Mouse (Mus musculus): ENCODE data around the gene Pik3r3. TPM values are rescaled to one million over a fixed set of nuclear protein-coding genes. Genes with fewer than 3 reads are reported as not detected.

Gene Pik3r3
- polyA plus RNA-seq, 1 experiment from 2014 or later: 15.5 TPM

GRCm38 (mm10) chr4:116182079-116182478 is 39.3 kb upstream of the Pik3r3 start:
- Histone ChIP-seq H3K27me3 (replicated peaks; ENCODE audit: control insufficient read depth, insufficient read depth, low read length) (no peaks in the 10 kb centered on the region), H3K27ac (replicated peaks; ENCODE audit: low read depth, low read length) (no peak overlapping the region), H3K4me1 (ENCODE audit: control insufficient read depth, insufficient read depth, low read length) (peaks cover 11% of the 10 kb centered on the region), H3K9ac (ENCODE audit: low read depth, low read length) (no peak overlapping the region), H3K9me3 (ENCODE audit: control insufficient read depth, low read length) (no peaks in the 10 kb centered on the region), H3K36me3 (ENCODE audit: control insufficient read depth, insufficient read depth, low read length) (no peaks in the 10 kb centered on the region), H3K4me3 (ENCODE audit: low read depth, low read length) (no peak overlapping the region), H3K4me2 (ENCODE audit: low read depth, low read length) (no peak overlapping the region)
- DNase-seq (ENCODE audit: low spot score): no peak
- WGBS: 42% methylated on average over 3 of the region's 3 CpGs
- ATAC-seq (ENCODE audit: low read depth): no peak

GRCm38 (mm10) chr4:116182745-116183144 is 38.7 kb upstream of the Pik3r3 start:
- DNase-seq (ENCODE audit: low spot score) (peak; percentile 64), ATAC-seq (ENCODE audit: low read depth) (no peak)
- Histone ChIP-seq H3K4me1 (ENCODE audit: control insufficient read depth, insufficient read depth, low read length) (0 out of 2 replicates have a peak, but pooled peaks cover 8% of the 10 kb centered on the region), H3K27ac (replicated peaks; ENCODE audit: low read depth, low read length) (peak overlapping the region; percentile 33; the same call in 1 of the 2 replicates), H3K9me3 (ENCODE audit: control insufficient read depth, low read length) (no peaks in the 10 kb centered on the region), H3K9ac (ENCODE audit: low read depth, low read length) (peak overlapping the region; percentile 50), H3K27me3 (replicated peaks; ENCODE audit: control insufficient read depth, insufficient read depth, low read length) (no peaks in the 10 kb centered on the region), H3K36me3 (ENCODE audit: control insufficient read depth, insufficient read depth, low read length) (no peaks in the 10 kb centered on the region), H3K4me3 (ENCODE audit: low read depth, low read length) (peak overlapping the region; percentile 14), H3K4me2 (ENCODE audit: low read depth, low read length) (peak overlapping the region; percentile 48)
- WGBS: 3% methylated on average over 12 of the region's 12 CpGs

- WGBS: 89% methylated on average over 4 of the region's 4 CpGs
- H3K4me2 ChIP-seq (ENCODE audit: low read depth, low read length): no peak overlapping the region
- H3K27ac ChIP-seq (replicated peaks; ENCODE audit: low read depth, low read length): no peak overlapping the region
- H3K27me3 ChIP-seq (replicated peaks; ENCODE audit: control insufficient read depth, insufficient read depth, low read length): no peaks in the 10 kb centered on the region
- H3K9me3 ChIP-seq (ENCODE audit: control insufficient read depth, low read length): no peaks in the 10 kb centered on the region
- H3K4me1 ChIP-seq (ENCODE audit: control insufficient read depth, insufficient read depth, low read length): 0 out of 2 replicates have a peak, but pooled peaks cover 8% of the 10 kb centered on the region
- H3K36me3 ChIP-seq (ENCODE audit: control insufficient read depth, insufficient read depth, low read length): no peaks in the 10 kb centered on the region
- DNase-seq (ENCODE audit: low spot score) (no peak), ATAC-seq (ENCODE audit: low read depth) (no peak)
- no peak overlapping the region for H3K9ac ChIP-seq (ENCODE audit: low read depth, low read length)
- no peak overlapping the region for H3K4me3 ChIP-seq (ENCODE audit: low read depth, low read length)
Observed at GRCm38 (mm10) chr4:116185083-116185482, 36.3 kb upstream of the Pik3r3 start.

GRCm38 (mm10) chr4:116192286-116192835 is 29.1 kb upstream of the Pik3r3 start:
- Histone ChIP-seq H3K4me2 (ENCODE audit: low read depth, low read length) (no peak overlapping the region), H3K36me3 (ENCODE audit: control insufficient read depth, insufficient read depth, low read length) (no peaks in the 10 kb centered on the region), H3K27me3 (replicated peaks; ENCODE audit: control insufficient read depth, insufficient read depth, low read length) (no peaks in the 10 kb centered on the region), H3K4me3 (ENCODE audit: low read depth, low read length) (no peak overlapping the region), H3K9me3 (ENCODE audit: control insufficient read depth, low read length) (no peaks in the 10 kb centered on the region), H3K4me1 (ENCODE audit: control insufficient read depth, insufficient read depth, low read length) (no peaks in the 10 kb centered on the region), H3K9ac (ENCODE audit: low read depth, low read length) (no peak overlapping the region), H3K27ac (replicated peaks; ENCODE audit: low read depth, low read length) (no peak overlapping the region)
- ATAC-seq (ENCODE audit: low read depth) (no peak), DNase-seq (ENCODE audit: low spot score) (no peak)
- WGBS: 28% methylated on average over 4 of the region's 4 CpGs

GRCm38 (mm10) chr4:116193583-116194383 is 27.6 kb upstream of the Pik3r3 start:
- H3K4me1 ChIP-seq (ENCODE audit: control insufficient read depth, insufficient read depth, low read length): no peaks in the 10 kb centered on the region
- H3K9me3 ChIP-seq (ENCODE audit: control insufficient read depth, low read length): no peaks in the 10 kb centered on the region
- no peak overlapping the region for H3K4me3 ChIP-seq (ENCODE audit: low read depth, low read length)
- H3K27me3 ChIP-seq (replicated peaks; ENCODE audit: control insufficient read depth, insufficient read depth, low read length): no peaks in the 10 kb centered on the region
- no peak for DNase-seq (ENCODE audit: low spot score)
- no peak for ATAC-seq (ENCODE audit: low read depth)
- no peak overlapping the region for H3K4me2 ChIP-seq (ENCODE audit: low read depth, low read length)
- H3K36me3 ChIP-seq (ENCODE audit: control insufficient read depth, insufficient read depth, low read length): no peaks in the 10 kb centered on the region
- no peak overlapping the region for H3K9ac ChIP-seq (ENCODE audit: low read depth, low read length)
- 62% methylated on average over 9 of the region's 9 CpGs for WGBS
- no peak overlapping the region for H3K27ac ChIP-seq (replicated peaks; ENCODE audit: low read depth, low read length)

GRCm38 (mm10) chr4:116198422-116198821 is 23.0 kb upstream of the Pik3r3 start:
- Histone ChIP-seq H3K4me2 (ENCODE audit: low read depth, low read length) (no peak overlapping the region), H3K36me3 (ENCODE audit: control insufficient read depth, insufficient read depth, low read length) (no peaks in the 10 kb centered on the region), H3K4me3 (ENCODE audit: low read depth, low read length) (no peak overlapping the region), H3K4me1 (ENCODE audit: control insufficient read depth, insufficient read depth, low read length) (no peaks in the 10 kb centered on the region), H3K27ac (replicated peaks; ENCODE audit: low read depth, low read length) (no peak overlapping the region), H3K9ac (ENCODE audit: low read depth, low read length) (no peak overlapping the region), H3K9me3 (ENCODE audit: control insufficient read depth, low read length) (no peaks in the 10 kb centered on the region), H3K27me3 (replicated peaks; ENCODE audit: control insufficient read depth, insufficient read depth, low read length) (no peaks in the 10 kb centered on the region)
- DNase-seq (ENCODE audit: low spot score): no peak
- ATAC-seq (ENCODE audit: low read depth): no peak
- WGBS: 78% methylated on average over 2 of the region's 2 CpGs

GRCm38 (mm10) chr4:116204422-116204821 is 17.0 kb upstream of the Pik3r3 start:
- Histone ChIP-seq H3K27me3 (replicated peaks; ENCODE audit: control insufficient read depth, insufficient read depth, low read length) (no peaks in the 10 kb centered on the region), H3K9ac (ENCODE audit: low read depth, low read length) (no peak overlapping the region), H3K27ac (replicated peaks; ENCODE audit: low read depth, low read length) (no peak overlapping the region), H3K4me3 (ENCODE audit: low read depth, low read length) (no peak overlapping the region), H3K4me2 (ENCODE audit: low read depth, low read length) (no peak overlapping the region), H3K4me1 (ENCODE audit: control insufficient read depth, insufficient read depth, low read length) (no peaks in the 10 kb centered on the region), H3K36me3 (ENCODE audit: control insufficient read depth, insufficient read depth, low read length) (no peaks in the 10 kb centered on the region), H3K9me3 (ENCODE audit: control insufficient read depth, low read length) (no peaks in the 10 kb centered on the region)
- ATAC-seq (ENCODE audit: low read depth): no peak
- DNase-seq (ENCODE audit: low spot score): no peak
- 64% methylated on average over 3 of the region's 3 CpGs for WGBS

GRCm38 (mm10) chr4:116206531-116206930 is 14.9 kb upstream of the Pik3r3 start:
- no peak overlapping the region for H3K4me3 ChIP-seq (ENCODE audit: low read depth, low read length)
- no peak overlapping the region for H3K27ac ChIP-seq (replicated peaks; ENCODE audit: low read depth, low read length)
- H3K9ac ChIP-seq (ENCODE audit: low read depth, low read length): no peak overlapping the region
- DNase-seq (ENCODE audit: low spot score) (no peak), ATAC-seq (ENCODE audit: low read depth) (no peak)
- H3K4me1 ChIP-seq (ENCODE audit: control insufficient read depth, insufficient read depth, low read length): no peaks in the 10 kb centered on the region
- whole genome bisulfite sequencing: 80% methylated on average over 4 of the region's 4 CpGs
- H3K36me3 ChIP-seq (ENCODE audit: control insufficient read depth, insufficient read depth, low read length): no peaks in the 10 kb centered on the region
- no peaks in the 10 kb centered on the region for H3K27me3 ChIP-seq (replicated peaks; ENCODE audit: control insufficient read depth, insufficient read depth, low read length)
- H3K9me3 ChIP-seq (ENCODE audit: control insufficient read depth, low read length): no peaks in the 10 kb centered on the region
- H3K4me2 ChIP-seq (ENCODE audit: low read depth, low read length): no peak overlapping the region

GRCm38 (mm10) chr4:116208891-116209290 is 12.5 kb upstream of the Pik3r3 start:
- Histone ChIP-seq H3K4me2 (ENCODE audit: low read depth, low read length) (no peak overlapping the region), H3K36me3 (ENCODE audit: control insufficient read depth, insufficient read depth, low read length) (no peaks in the 10 kb centered on the region), H3K9ac (ENCODE audit: low read depth, low read length) (no peak overlapping the region), H3K9me3 (ENCODE audit: control insufficient read depth, low read length) (no peaks in the 10 kb centered on the region), H3K27me3 (replicated peaks; ENCODE audit: control insufficient read depth, insufficient read depth, low read length) (no peaks in the 10 kb centered on the region), H3K4me1 (ENCODE audit: control insufficient read depth, insufficient read depth, low read length) (no peaks in the 10 kb centered on the region), H3K27ac (replicated peaks; ENCODE audit: low read depth, low read length) (no peak overlapping the region), H3K4me3 (ENCODE audit: low read depth, low read length) (no peak overlapping the region)
- DNase-seq (ENCODE audit: low spot score): no peak
- 91% methylated on average over 1 of the region's 1 CpGs for WGBS
- ATAC-seq (ENCODE audit: low read depth): no peak

All from embryonic facial prominence, embryonic 14.5 days (tissue).